Mouse (Mus musculus): ENCODE results near the gene Slco1a6. TPM values are rescaled to one million over a fixed set of nuclear protein-coding genes. Genes with fewer than 3 reads are reported as not detected.
"Not testable (repeated sequence)": the region's sequence is repeated elsewhere in the genome, so short reads cannot be mapped to it uniquely, and the experiment has no call there.

Gene Slco1a6
- not detected in 2 replicates for polyA plus RNA-seq (2012; rRNA removed)
- polyA plus RNA-seq (2014; fragmentation: Nextera tagmentation; extraction: Ambion mirVana) = not detected in 2 replicates

DNA sequence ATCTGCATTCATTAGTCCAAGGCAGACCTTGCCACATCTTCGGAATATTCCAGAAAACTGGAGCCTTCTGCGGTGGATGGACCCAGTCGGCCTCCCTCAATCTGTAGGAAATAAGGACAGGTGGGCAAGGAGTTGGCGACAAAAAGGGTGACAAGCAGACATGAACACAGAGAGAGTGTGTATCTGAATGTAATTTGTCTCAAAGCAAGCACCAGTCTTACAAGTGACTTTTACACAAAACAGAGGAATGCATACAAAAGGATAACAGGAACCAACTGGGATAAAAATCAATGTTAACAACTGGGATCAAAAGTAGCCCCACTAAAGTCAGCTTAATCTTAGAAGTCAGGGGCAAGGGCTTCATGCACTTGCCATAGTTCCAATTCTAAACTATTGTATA is at the start of gene Slco1a6:
TSS of gene Slco1a6 (minus strand) at position 101 of the 400 bp plus-strand sequence.
- no peak within 1 kb of the TSS for H3K9ac ChIP-seq (replicated peaks)
- no peak within 1 kb of the TSS for H3K4me2 ChIP-seq (ENCODE audit: low read depth)
- no peak for DNase-seq (ENCODE audit: low read depth in 3 of 3, low spot score in 3 of 3)
- WGBS (ENCODE audit: insufficient replicate concordance) = 68% methylated on average over 4 of the region's 4 CpGs
- TF ChIP-seq CTCF (IDR thresholded peaks at IDR 0.05; ENCODE audit: low read depth) = no peak
- no peak for TF ChIP-seq EP300 (IDR thresholded peaks at IDR 0.05; ENCODE audit: low read depth)
- no peaks in the 10 kb centered on the region for H3K27me3 ChIP-seq (ENCODE audit: control insufficient read depth, insufficient read depth, low read length)
- H3K27ac ChIP-seq = no peak within 1 kb of the TSS
- no peaks in the 10 kb centered on the region for H3K36me3 ChIP-seq (replicated peaks; ENCODE audit: control insufficient read depth, insufficient read depth, low read depth)
- H3K4me3 ChIP-seq (ENCODE audit: insufficient read depth in 1 of 2, low read depth in 2 of 2, low read length in 2 of 2) = no peak within 1 kb of the TSS
- H3K9me3 ChIP-seq (ENCODE audit: control insufficient read depth, low read length) = no peaks in the 10 kb centered on the region
- no peaks in the 10 kb centered on the region for H3K4me1 ChIP-seq (replicated peaks; ENCODE audit: control insufficient read depth in 2 of 2, insufficient read depth in 2 of 2, low read length in 1 of 2)
- ATAC-seq (ENCODE audit: insufficient read depth) = no peak

DNA sequence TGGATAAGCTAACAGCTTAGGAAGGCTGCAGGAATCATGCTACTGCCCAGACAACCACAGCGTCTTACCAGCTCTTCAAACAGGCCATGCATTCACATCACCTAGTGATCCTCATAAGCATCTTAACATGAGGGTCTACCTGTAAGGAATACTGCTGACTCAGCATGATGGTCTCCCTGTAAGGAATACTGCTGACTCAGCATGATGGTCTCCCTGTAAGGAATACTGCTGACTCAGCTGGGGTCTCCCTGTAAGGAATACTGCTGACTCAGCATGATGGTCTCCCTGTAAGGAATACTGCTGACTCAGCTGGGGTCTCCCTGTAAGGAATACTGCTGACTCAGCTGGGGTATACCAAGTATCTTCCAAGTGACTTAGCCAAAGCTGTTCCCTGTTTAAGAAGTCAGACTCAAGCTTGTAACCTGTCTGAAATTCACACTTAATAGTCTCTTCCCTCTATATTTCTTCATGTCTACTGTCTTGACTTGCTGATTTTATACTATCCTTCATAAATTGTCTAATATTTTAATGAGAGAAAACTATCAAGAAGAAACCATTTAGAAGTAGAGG is 42.5 kb upstream of the Slco1a6 start:
- H3K27ac ChIP-seq; H3K36me3 ChIP-seq (replicated peaks; ENCODE audit: control insufficient read depth, insufficient read depth, low read depth); H3K4me2 ChIP-seq (ENCODE audit: low read depth); H3K4me1 ChIP-seq (replicated peaks; ENCODE audit: control insufficient read depth in 2 of 2, insufficient read depth in 2 of 2, low read length in 1 of 2); H3K9me3 ChIP-seq (ENCODE audit: control insufficient read depth, low read length); H3K27me3 ChIP-seq (ENCODE audit: control insufficient read depth, insufficient read depth, low read length); H3K4me3 ChIP-seq (ENCODE audit: insufficient read depth in 1 of 2, low read depth in 2 of 2, low read length in 2 of 2); H3K9ac ChIP-seq (replicated peaks); DNase-seq (ENCODE audit: low read depth in 3 of 3, low spot score in 3 of 3); ATAC-seq (ENCODE audit: insufficient read depth): not testable (repeated sequence)
- WGBS (ENCODE audit: insufficient replicate concordance) = 68% methylated on average over 1 of the region's 1 CpGs

DNA sequence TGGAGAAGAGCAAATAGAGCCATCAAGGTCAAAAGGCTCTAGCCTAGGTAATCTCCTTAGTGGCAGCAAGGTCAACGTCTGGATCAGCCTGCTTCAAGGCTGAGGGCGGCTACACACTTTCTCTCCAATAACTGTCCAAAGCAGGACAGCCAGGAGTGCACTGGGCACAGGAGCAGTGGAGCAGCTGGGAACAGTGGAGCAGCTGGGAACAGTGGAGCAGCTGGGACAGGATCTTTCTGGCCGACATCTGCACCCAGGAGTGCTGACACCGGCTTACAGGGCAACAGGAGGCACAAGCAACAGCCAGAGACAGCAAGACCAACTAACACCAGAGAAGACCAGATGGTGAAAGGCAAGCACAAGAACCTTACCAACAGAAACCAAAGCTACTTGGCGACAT is 36.7 kb upstream of the Slco1a6 start:
- no peak for TF ChIP-seq CTCF (IDR thresholded peaks at IDR 0.05; ENCODE audit: low read depth)
- no peak for TF ChIP-seq EP300 (IDR thresholded peaks at IDR 0.05; ENCODE audit: low read depth)
- Histone ChIP-seq H3K9ac (replicated peaks) (no peak overlapping the region), H3K4me1 (replicated peaks; ENCODE audit: control insufficient read depth in 2 of 2, insufficient read depth in 2 of 2, low read length in 1 of 2) (no peaks in the 10 kb centered on the region), H3K4me3 (ENCODE audit: insufficient read depth in 1 of 2, low read depth in 2 of 2, low read length in 2 of 2) (no peak overlapping the region), H3K4me2 (ENCODE audit: low read depth) (no peak overlapping the region), H3K36me3 (replicated peaks; ENCODE audit: control insufficient read depth, insufficient read depth, low read depth) (no peaks in the 10 kb centered on the region), H3K27me3 (ENCODE audit: control insufficient read depth, insufficient read depth, low read length) (no peaks in the 10 kb centered on the region), H3K27ac (no peak overlapping the region), H3K9me3 (ENCODE audit: control insufficient read depth, low read length) (no peaks in the 10 kb centered on the region)
- ATAC-seq (ENCODE audit: insufficient read depth) = no peak
- no peak for DNase-seq (ENCODE audit: low read depth in 3 of 3, low spot score in 3 of 3)
- 56% methylated on average over 5 of the region's 5 CpGs for WGBS (ENCODE audit: insufficient replicate concordance)

DNA sequence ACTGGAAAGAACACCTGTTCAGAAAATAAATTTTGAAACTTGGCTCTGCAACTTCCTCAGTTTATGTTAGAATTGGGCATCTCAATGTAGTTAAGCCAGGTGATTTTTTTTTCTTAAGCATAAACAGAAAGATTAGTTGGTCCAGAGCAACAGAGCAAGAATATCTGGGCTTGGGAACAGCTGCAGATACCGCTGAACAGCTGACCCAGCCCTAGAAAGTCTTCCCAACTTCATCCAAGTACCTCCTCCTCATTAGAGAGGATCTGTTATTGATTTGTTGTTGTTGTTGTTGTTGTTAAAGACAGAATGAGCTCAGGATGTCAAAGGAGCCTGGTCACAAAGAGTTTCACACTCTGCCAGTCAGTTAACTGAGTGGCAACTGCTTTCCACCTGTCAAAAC is 31.1 kb upstream of the Slco1a6 start:
- Histone ChIP-seq H3K27me3 (ENCODE audit: control insufficient read depth, insufficient read depth, low read length) (no peaks in the 10 kb centered on the region), H3K4me1 (replicated peaks; ENCODE audit: control insufficient read depth in 2 of 2, insufficient read depth in 2 of 2, low read length in 1 of 2) (no peaks in the 10 kb centered on the region), H3K9ac (replicated peaks) (no peak overlapping the region), H3K36me3 (replicated peaks; ENCODE audit: control insufficient read depth, insufficient read depth, low read depth) (no peaks in the 10 kb centered on the region), H3K27ac (no peak overlapping the region), H3K9me3 (ENCODE audit: control insufficient read depth, low read length) (no peaks in the 10 kb centered on the region), H3K4me3 (ENCODE audit: insufficient read depth in 1 of 2, low read depth in 2 of 2, low read length in 2 of 2) (no peak overlapping the region), H3K4me2 (ENCODE audit: low read depth) (no peak overlapping the region)
- DNase-seq (ENCODE audit: low read depth in 3 of 3, low spot score in 3 of 3) = no peak
- 20% methylated on average over 1 of the region's 1 CpGs for WGBS (ENCODE audit: insufficient replicate concordance)
- TF ChIP-seq EP300 (IDR thresholded peaks at IDR 0.05; ENCODE audit: low read depth) = no peak
- no peak for TF ChIP-seq CTCF (IDR thresholded peaks at IDR 0.05; ENCODE audit: low read depth)
- ATAC-seq (ENCODE audit: insufficient read depth) = no peak

DNA sequence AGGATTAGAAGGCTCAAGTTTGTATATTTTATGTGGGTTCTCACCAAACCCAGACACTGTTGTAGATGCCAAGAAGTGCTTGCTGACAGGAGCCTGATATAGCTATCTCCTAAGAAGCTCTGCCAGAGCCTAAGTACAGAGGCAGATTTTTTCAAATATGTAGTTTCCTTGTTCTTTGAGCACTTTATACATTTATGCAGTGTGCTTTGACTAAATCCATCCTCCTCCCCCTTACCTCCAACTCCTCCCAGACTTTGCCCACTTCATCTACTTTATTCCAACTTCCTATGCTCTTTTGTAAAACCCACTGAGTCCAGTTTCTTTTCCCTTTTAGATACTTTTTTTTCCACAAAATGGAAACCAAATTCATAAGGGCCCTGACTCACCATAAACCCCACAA is 11.8 kb upstream of the Slco1a6 start:
- no peak for TF ChIP-seq EP300 (IDR thresholded peaks at IDR 0.05; ENCODE audit: low read depth)
- no peak for TF ChIP-seq CTCF (IDR thresholded peaks at IDR 0.05; ENCODE audit: low read depth)
- Histone ChIP-seq H3K4me2 (ENCODE audit: low read depth) (no peak overlapping the region), H3K9ac (replicated peaks) (no peak overlapping the region), H3K36me3 (replicated peaks; ENCODE audit: control insufficient read depth, insufficient read depth, low read depth) (no peaks in the 10 kb centered on the region), H3K27me3 (ENCODE audit: control insufficient read depth, insufficient read depth, low read length) (no peaks in the 10 kb centered on the region), H3K4me3 (ENCODE audit: insufficient read depth in 1 of 2, low read depth in 2 of 2, low read length in 2 of 2) (no peak overlapping the region), H3K4me1 (replicated peaks; ENCODE audit: control insufficient read depth in 2 of 2, insufficient read depth in 2 of 2, low read length in 1 of 2) (no peaks in the 10 kb centered on the region), H3K9me3 (ENCODE audit: control insufficient read depth, low read length) (no peaks in the 10 kb centered on the region), H3K27ac (no peak overlapping the region)
- DNase-seq (ENCODE audit: low read depth in 3 of 3, low spot score in 3 of 3) = no peak
- ATAC-seq (ENCODE audit: insufficient read depth) = no peak
